Mouse (Mus musculus) G1E (cell line): ENCODE data around the gene Slc29a1.

Source experiments
- CTCF ChIP-seq: IDR thresholded peaks from 2 replicates; pipeline ENCODE4 v1.5.1; 2012; ENCODE audit warnings: low read depth, low read length, inconsistent platforms, mixed read lengths
- GATA1 ChIP-seq: IDR thresholded peaks from 2 replicates; pipeline ENCODE4 v1.6.1; 2012; ENCODE audit warnings: borderline replicate concordance, low read length, inconsistent platforms, mixed read lengths
- GATA2 ChIP-seq: IDR thresholded peaks from 2 replicates; pipeline ENCODE4 v1.6.1; 2012; ENCODE audit warnings: low read depth, low read length, inconsistent platforms, borderline replicate concordance
- TAL1 ChIP-seq: conservative IDR thresholded peaks from 2 replicates; pipeline ENCODE4 v1.6.1; 2012; ENCODE audit warnings: low read depth, low read length, inconsistent platforms, mixed read lengths

GRCm38 (mm10) chr17:45602984-45603383 lies 3.6 kb upstream of the Slc29a1 start:
- TF ChIP-seq CTCF (no peak), TAL1 (no peak), GATA2 (no peak), GATA1 (no peak)
